Mouse (Mus musculus) mature B cell (primary cell): Measurements from ENCODE around the gene Cd320.
"Not testable (repeated sequence)": the region's sequence is repeated elsewhere in the genome, so short reads cannot be mapped to it uniquely, and the experiment has no call there.

Experiments
- in situ Hi-C: fragments of 300-500 bp; cut with MboI; formaldehyde crosslinking; loops from 2 replicates; pipeline ENCODE4 v1.14.3; 2019

Cd320 gene

DNA sequence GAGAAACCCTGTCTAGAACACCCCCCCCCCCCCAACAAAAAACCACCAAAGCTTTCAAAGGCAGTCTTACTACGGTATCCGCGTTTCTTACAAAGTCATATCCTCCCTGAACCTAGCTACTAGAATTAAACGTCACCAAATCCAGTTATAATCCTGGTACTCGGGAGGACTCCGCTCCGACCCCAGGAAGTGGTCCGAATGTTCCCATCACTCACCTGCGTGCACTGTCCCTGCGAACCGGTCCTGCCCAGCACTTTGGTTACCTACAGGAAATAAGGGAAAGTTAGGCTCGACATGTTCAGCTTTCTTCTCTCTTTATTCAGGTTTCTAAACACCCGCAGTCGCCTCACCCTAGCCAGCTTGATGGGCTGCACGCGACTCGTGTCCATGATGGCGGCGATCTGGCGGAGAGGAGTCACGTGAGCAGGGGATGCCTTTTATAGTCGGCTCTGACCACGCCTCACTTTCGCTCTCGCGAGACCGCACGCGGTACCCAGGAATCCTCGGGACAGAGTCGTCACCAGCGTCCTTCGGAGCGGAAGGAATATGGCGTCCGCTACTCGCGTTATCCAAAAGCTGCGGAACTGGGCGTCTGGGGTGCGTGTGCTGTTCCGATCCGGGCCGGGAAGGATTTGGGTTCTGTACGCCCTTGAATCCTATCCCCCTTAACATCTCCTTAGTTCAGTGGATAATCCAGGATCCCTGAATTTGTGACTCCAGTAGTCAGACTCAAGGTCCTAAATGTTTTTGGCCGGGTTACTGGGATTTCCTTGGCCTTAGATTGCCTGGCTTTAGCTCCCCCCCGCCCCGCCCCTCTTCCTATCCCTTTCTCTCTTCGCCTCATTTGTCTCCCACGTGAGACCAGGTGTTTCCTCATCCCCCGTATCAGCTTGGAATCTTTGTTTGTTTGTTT, 18.6 kb upstream of the Cd320 start, which contains the start of the genes Rps28 and Ndufa7:
TSS of gene Rps28 (minus strand) at position 479 of the 913 bp plus-strand sequence.
TSS of gene Ndufa7 (plus strand) at position 489 of the 913 bp plus-strand sequence.
- in situ Hi-C loops = loop anchor here (25.0 kb wide), 1 partner anchor 387 kb away; the partner anchor contains the start of gene Actl9

DNA sequence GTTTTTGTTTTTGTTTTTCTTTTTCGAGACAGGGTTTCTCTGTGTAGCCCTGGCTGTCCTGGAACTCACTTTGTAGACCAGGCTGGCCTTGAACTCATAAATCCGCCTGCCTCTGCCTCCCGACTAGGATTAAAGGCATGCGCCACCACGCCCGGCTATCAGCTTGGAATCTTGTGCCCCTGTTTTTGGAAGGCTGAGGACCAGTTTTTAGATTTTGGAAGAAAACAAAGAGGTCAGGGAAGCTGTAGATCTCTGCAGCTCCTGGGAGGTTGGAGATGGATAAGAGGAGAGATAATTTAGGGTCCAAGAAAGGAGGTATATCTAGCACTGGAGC, 17.9 kb upstream of the Cd320 start:
- in situ Hi-C loops = loop anchor here (25.0 kb wide), 1 partner anchor 388 kb away; the partner anchor contains the start of gene Actl9

DNA sequence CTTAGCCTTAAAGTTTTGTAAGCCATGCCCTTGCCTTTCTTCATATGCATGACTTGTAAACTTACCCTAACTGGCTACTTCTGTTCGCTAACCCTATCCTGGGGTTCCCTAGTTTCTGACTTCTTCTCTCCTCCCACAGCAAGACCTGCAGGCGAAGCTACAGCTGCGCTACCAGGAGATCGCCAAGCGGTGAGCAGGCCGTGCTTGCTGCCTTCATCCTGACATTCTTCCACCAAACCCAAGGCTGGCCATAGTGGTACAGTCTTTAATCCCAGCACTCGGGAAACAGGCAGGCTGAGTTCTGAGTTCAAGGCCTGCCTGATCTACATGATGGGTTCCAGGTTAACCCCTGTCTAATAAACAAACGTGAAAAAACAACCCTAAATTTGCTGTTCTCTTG, 17.4 kb upstream of the Cd320 start:
- in situ Hi-C loops = no loop called here

DNA sequence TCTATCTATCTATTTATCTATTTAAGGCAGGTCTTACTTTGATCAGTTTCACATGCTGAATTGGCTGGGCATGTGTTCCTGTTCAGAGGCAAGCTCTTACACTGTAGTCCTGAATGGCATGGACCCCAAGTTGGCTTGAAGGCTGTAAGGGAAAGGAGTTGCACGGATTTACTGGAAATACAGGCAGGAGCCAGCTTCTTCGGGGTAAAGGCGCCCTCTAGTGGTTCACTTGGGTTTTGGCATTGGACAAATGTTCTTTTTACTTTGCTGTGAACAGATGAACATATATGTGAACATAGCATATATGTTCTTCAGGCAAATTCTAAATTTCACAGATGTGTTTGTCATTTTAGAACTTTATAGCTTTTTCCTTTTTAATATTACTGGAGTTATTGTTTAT, 16.0 kb upstream of the Cd320 start:
- in situ Hi-C loops = no loop called here

DNA sequence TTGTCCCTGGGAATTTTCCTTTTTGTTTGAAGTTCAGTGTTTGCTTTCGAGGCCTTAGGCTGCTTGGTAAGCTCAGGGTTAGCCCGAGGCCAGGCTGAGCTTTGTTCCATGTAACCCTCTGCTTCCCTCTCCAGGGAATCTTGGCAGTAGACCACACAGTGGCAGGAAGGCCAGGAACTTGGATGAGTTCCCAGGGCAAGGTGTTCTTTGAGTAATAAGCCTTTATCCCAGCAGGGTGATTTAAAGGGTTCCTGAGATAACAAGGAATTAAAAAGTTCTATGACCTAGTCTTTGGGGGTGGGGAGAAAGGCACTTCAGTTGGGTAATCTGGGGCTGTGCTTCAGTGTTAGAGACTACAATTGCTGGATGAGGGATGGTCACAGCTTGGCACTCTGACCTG, 14.0 kb upstream of the Cd320 start:
- in situ Hi-C loops = no loop called here

DNA sequence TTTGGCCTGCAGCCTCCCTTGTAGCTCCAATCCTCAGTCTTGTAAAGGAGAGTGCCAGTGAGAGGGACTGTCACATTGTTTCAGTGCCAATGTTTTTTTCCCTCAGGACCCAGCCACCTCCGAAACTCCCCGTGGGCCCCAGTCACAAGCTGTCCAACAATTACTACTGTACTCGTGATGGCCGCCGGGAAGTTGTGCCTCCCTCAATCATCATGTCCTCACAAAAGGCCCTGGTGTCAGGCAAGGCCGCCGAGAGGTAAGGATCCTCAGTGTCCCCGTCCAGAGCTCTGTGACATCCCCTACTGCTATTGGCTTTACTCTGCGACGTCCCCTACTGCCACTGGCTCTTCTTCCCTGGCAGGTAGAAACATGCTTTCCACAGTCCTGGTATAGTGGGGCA, 13.3 kb upstream of the Cd320 start:
- in situ Hi-C loops = no loop called here

DNA sequence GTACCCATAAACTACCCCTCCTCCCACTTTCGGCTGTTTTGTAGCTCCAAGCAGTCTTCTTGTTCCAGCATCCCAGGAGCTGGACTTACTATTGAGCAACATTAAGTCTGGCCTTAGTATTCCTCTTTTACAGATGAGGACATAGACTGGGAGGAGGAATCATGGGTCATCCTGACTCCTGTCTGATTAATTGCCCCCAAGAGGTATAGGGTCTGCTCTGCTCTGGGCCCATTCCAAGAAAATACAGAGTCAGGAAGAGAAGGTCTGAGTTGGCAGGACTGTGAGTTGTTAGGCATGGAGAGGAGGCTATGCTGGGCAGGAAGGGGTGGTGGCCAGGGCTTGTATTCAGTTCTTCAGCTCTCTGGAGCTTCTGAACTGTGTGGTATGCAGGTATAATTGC, 1.3 kb downstream of the Cd320 start:
- in situ Hi-C loops = no loop called here

DNA sequence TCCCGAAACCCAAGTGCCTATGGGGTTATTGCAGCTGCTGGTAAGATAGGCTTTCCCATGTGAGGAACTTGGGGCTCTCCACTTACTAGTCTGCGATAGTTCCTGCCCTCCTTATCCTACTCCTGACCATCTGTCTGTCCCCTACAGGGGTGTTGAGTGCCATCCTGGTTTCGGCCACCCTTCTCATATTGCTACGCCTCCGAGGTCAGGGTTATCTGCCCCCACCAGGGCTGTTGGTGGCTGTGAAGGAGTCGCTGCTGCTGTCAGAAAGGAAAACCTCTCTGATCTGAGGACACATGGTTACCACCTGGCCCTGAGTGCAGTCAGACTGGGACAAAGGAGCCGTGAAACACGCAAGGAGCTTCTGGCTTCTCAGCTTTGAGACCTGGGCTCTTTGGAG, 5.2 kb downstream of the Cd320 start:
- in situ Hi-C loops = no loop called here

DNA sequence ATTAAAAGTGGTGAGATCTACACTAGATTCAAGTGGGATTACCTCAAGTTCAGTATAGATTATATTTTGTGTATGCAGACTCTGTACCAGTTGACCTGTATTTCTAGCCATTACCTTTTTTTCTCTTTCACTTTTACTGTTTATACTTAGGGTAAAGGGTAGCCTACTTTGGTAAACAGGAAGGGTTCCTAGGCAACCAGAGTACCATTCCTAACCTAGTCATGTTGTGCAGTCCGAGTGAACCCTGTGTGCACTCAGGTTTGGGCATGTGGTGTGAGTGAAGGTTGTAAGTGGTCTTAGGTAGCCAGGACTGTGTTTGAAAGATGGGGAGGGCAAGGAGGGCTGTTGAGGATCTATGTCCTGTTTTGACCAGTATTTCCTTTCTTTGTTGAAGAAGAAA, 8.4 kb downstream of the Cd320 start:
- in situ Hi-C loops = no loop called here

DNA sequence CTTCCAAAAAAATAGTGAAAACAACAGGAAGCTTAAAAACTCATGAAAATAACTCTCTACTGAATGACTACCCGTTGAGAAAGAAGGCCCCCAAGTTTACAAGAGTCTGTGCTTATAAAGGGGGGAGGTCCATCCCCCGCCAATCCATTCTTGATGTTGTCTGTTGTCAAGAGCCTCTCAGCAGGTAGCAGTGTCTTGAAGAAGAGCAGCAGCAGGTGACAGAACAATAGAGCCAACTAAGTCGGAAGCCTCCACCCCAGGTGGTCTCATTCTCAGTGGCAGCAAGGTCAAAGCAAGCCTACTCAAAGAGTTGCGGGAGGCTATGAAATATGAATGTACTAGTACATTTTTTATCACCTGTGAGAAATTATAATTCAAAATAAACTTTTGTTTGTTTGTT, 14.9 kb downstream of the Cd320 start:
- in situ Hi-C loops = no loop called here

DNA sequence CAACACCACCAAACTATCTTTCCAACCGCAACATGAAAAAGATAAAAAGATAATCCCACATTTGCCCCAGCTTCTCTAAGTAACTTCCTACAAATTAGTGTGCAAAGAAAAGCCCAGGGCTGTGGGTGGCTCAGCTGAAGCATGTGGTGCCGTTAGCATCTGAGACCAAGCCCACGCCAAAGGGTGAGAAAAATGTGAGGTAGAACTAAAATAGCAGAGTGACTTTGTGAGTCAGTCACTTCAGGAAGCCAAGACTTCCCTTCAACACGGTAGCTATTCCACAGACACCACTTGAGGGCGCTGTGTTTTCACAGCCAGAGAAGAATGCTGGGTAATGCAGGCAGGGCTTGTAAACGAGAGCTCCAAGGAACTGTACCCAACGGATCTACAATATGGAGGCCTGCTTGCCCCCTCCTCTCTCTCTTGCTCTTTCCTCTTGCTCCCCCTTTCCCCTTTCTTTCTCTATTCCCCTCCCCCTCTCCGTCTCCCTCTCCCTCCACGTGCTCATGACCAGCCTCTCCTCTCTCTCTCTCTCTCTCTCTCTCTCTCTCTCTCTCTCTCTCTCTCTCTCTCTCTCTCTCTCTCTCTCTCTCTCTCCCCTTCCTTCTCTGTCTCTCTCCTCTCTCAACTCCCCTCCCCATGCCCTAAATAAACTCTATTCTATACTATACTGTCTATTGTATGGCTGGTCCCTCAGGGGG, 22.6 kb downstream of the Cd320 start:
- in situ Hi-C loops = no loop called here

DNA sequence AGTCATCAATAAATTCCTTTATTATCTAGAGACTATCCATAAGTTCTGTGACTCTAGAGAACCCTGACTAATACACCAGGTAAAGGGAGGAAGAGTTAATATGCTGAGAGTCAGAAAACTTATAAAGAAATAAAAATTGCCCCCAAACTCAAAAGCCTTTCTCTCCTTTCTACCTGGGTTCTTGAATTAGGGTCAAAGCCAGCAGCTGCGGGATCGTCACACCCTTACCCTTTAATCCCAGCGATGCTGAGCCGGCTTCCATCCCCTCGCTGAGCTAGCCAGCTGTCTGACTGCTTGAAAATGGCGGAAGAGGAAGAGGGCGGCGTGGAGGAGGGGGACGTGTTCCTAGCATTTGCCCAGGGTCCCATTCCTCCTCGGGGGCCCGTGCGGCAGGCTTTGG, 30.6 kb downstream of the Cd320 start, which contains the start of gene Gm7029:
TSS of gene Gm7029 (plus strand) at position 301 of the 400 bp plus-strand sequence.
- in situ Hi-C loops = not testable (repeated sequence)

DNA sequence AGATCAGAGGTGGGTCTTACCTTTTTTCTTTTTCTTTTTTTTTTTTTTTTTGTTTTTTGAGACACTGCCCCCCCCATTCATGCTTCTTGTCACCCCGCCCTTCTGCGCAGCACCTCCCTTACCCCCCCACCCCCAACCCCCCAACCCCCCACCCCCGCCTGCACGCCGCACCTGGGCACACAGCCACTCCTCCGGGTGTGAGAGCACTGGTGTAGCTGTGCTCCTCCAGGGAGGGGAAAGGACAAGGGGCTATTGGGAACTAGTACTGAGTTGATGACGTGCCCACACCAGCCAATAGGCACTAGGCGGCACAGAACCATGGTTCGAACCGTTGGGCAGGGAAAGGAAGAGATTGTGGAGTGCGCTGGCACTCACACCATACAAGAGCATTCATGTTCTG, 31.5 kb downstream of the Cd320 start:
- in situ Hi-C loops = no loop called here

DNA sequence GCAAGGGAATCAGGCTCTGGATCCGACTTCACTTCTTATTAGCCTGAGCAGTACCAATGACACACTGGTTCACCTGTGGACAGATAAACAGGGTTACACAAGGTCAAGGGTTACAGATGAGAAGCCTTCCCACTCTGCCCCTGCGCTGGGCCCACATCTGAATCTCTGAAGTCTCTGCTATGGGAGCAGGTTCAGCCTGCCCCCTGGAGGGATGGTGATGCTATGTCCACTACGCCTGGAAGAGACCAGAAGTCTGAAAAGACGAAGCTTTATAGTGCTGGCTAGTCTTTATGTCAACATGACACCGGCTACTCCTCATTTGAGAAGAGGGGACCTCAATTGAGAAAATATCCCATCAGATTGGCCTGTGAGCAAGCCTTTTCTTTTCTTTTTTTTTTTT, 32.9 kb downstream of the Cd320 start:
- in situ Hi-C loops = not testable (repeated sequence)

DNA sequence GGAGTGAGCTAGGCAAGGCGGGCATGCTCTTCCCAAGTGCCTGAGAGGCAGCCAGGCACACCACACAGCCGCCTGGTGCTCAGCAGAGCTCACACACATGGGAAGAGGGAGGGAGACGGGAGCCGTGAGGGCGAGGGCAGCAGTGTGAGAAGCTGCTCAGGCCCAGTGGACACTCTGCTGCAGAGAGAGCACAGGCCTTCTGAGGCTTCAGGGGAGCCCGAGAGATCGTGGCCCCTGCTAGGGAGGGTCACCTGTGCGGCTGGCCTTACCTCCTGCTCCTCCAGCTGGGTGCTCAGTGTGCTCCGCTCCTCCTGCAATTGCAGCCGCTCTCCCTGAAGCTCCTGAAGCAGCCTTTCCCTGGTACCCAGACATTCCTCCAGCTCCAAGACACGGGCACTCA, 41.4 kb downstream of the Cd320 start:
- in situ Hi-C loops = not testable (repeated sequence)

DNA sequence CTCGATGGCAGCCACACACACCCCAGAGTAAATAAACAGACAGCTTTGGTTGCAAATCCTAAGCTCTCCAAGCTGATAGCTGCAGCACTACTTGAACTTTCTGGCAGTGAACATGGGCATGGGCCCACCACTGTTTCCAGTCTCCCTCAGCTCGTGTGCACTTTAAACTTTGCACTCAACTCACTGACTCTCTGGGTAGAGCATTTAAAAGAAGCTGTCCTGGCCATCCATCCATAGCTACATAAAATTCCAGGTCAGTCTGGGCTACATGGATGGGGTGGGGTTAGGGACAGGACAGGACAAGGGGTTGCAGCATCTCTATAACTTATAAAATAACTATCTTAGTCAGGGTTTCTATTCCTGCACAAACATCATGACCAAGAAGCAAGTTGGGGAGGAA, 44.9 kb downstream of the Cd320 start:
- in situ Hi-C loops = not testable (repeated sequence)

DNA sequence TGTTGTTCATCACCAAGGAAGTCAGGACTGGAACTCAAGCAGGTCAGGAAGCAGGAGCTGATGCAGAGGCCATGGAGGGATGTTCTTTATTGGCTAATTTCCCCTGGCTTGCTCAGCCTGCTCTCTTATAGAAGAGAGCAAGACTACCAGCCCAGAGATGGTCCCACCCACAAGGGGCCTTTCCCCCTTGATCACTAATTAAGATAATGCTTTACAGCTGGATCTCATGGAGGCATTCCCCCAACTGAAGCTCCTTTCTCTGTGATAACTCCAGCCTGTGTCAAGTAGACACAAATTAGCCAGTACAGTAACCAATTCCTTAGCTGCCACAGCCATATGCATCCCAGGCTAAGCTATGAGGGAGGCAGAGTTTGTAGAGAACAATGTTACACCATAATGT, 45.3 kb downstream of the Cd320 start:
- in situ Hi-C loops = not testable (repeated sequence)

DNA sequence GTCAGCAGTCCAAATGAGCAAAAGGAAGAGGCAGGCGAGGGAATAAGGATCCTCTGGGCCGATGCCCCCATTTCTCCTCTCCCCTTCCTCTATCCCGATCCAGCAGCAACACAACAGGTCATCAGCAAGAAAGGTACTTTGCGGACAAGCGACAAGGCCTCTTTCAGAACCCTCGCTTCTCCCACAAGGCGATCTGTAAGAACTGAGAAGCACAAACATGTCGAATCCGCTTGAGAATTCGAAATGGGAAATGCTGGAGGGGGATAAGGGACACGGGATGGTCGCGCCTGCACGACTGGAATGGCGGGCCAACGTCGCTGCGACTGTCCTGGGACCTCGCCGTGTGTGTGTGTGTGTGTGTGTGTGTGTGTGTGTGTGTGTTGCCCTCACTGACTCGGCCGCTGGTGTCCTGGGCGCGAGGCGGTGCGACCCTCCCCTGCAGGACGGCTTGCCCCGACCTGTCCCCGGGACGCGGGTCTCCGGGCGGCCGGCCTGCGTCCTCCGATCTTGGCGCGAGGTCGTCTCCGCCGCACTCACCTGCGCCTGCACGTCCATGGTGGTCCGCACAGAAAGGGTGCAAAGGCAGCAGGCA, 47.1 kb downstream of the Cd320 start:
- in situ Hi-C loops = not testable (repeated sequence)

DNA sequence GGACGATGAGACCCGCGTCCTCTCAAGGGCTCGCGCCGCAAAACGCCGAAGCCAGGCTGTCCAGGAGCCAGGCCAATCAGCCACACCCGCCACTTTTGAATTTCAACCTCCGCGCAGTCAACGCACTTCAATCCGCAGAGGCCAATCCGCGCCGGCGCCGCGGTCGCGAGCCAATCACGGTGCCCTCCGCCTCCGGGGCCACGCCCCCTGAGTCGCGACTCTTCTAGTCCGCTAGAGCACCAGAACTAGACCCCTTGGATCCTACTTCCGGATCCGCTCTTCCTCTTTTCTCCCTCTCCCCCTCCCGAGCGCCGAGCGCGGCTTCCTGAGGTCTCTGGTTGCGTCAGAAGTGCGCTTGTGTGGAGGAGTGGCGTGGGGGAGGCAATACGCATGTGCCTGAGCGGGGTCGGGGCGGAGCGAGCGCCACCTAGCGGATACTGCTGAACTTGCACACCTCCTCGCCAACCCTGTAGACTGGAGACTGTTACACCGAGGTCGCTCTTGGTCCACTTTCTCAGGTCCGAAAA, 47.7 kb downstream of the Cd320 start, which contains the start of gene Kifc1:
TSS of gene Kifc1 (minus strand) at position 129 of the 527 bp plus-strand sequence.
- in situ Hi-C loops = no loop called here

DNA sequence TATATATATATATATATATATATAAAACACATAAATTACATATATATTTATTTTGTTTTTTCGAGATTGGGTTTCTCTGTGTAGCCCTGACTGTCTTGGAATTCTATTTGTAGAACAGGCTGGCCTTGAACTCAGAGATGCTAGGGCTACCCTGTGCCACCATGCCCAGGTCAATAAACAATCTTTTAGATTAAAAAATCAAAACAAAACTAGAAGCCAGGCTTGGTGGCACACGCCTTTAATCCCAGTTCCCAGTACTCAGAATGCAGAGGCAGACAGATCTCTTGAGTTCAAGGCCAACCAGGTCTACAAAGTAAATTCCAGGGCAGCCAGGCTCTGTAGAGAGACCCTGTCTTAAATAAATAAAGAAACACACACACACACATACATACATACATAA, 48.5 kb downstream of the Cd320 start:
- in situ Hi-C loops = no loop called here

DNA sequence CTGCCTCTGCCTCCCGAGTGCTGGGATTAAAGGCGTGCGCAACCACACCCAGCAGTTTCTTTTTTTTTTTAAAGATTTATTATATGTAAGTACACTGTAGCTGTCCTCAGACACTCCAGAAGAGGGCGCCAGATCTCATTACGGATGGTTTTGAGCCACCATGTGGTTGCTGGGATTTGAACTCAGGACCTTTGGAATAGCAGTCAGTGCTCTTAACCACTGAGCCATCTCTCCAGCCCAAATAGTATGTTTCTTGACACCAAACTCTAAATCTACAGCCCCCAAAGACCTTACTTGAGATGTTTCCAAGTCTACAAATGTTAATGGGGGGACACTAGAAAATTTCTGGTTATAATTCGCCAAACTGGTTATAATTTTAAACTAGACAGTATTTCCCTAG, 49.0 kb downstream of the Cd320 start:
- in situ Hi-C loops = not testable (repeated sequence)

DNA sequence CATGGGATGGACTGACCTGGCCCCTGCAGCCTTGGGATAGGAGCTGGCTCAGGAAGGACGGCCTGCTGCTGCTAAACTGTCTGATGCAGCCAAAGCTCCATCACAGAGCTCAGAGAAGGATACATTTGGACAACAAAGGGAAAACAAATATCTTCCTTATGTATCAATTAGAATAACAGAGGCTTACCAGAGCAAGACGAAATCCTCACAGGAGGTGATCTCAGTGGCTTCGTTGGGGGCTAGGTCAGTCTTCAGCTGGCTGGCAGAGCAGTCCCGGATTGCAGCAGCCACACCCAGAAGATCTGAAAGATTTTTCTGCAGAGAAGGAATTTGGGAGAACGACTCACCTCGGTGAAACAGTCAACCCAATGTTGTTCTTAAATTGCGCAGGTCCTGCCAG, 49.5 kb downstream of the Cd320 start:
- in situ Hi-C loops = no loop called here
